Mouse (Mus musculus): ENCODE results near the gene Usp47.

GRCm38 (mm10) chr7:111984530-111984929 lies 38.8 kb upstream of the Usp47 start:
- TF ChIP-seq CTCF (IDR thresholded peaks at IDR 0.05), result no peak
- TF ChIP-seq POLR2A (IDR thresholded peaks at IDR 0.05; ENCODE audit: insufficient read depth, low read depth, low read length), result no peak
